Mouse (Mus musculus) neural tube, embryonic 14.5 days (tissue): ENCODE measurements at regions not wholly inside any gene's neighbourhood (a gene's known extent, or its start where the extent isn't known, plus 50 kb on each side); places are given as distances from the start of the nearest gene placed in this dataset.

Experiments used
- ATAC-seq: fragments of 200-750 bp; cut with Nextera tagmentation; 2 replicates; pipeline ENCODE4 v1.8.0; 2017; ENCODE audit warnings: low read depth, mild to moderate bottlenecking, moderate TSS enrichment, moderate library complexity
- H3K27ac ChIP-seq: fragments of 300-500 bp; sonication (generic); 2 replicates; pipeline ENCODE4 v1.5.1; 2014; ENCODE audit warnings: low read depth, mild to moderate bottlenecking, control low read depth, low read length, moderate library complexity, mixed read lengths
- H3K27me3 ChIP-seq: fragments of 300-500 bp; sonication (generic); 2 replicates; pipeline ENCODE4 v1.6.1; 2014; ENCODE audit warnings: low read length; ENCODE audit not compliant: control insufficient read depth, insufficient read depth
- H3K36me3 ChIP-seq: fragments of 300-500 bp; sonication (generic); 2 replicates; pipeline ENCODE4 v1.6.1; 2014; ENCODE audit warnings: low read length, mixed read lengths; ENCODE audit not compliant: control insufficient read depth, insufficient read depth
- H3K4me1 ChIP-seq: fragments of 300-500 bp; sonication (generic); 2 replicates; pipeline ENCODE4 v1.6.1; 2014; ENCODE audit warnings: low read length; ENCODE audit not compliant: control insufficient read depth, insufficient read depth
- H3K4me2 ChIP-seq: fragments of 300-500 bp; sonication (generic); 2 replicates; pipeline ENCODE4 v1.6.1; 2014; ENCODE audit warnings: mild to moderate bottlenecking, low read depth, low read length, control low read depth
- H3K4me3 ChIP-seq: fragments of 300-500 bp; sonication (generic); 2 replicates; pipeline ENCODE4 v1.5.1; 2014; ENCODE audit warnings: low read depth, low read length, control low read depth, mixed read lengths
- H3K9ac ChIP-seq: fragments of 300-500 bp; sonication (generic); replicated peaks from 2 replicates; pipeline ENCODE4 v1.6.1; 2014; ENCODE audit warnings: low read depth, mild to moderate bottlenecking, control low read depth, low read length, mixed read lengths
- H3K9me3 ChIP-seq: fragments of 300-500 bp; sonication (generic); 2 replicates; pipeline ENCODE4 v1.6.1; 2016; ENCODE audit warnings: low read length; ENCODE audit not compliant: control insufficient read depth
- WGBS: fragments of 180-500 bp; shearing (Covaris S2); extraction: QIAGEN DNeasy Blood & Tissue Kit; methylation state at CpG from one replicate; pipeline ENCODE4 v1.1.7; 2014; 5-methylcytosine and 5-hydroxymethylcytosine counted together

- Histone ChIP-seq H3K27me3 (no peaks in the 10 kb centered on the region), H3K4me2 (no peak overlapping the region), H3K4me3 (no peak overlapping the region), H3K4me1 (no peaks in the 10 kb centered on the region), H3K9me3 (no peaks in the 10 kb centered on the region), H3K36me3 (no peaks in the 10 kb centered on the region), H3K27ac (no peak overlapping the region), H3K9ac (no peak overlapping the region)
- ATAC-seq = no peak
- WGBS = 92% methylated on average over 2 of the region's 2 CpGs
Observed at GRCm38 (mm10) chr17:59232251-59232650, 219.1 kb upstream of the Nudt12 start.
